Mouse (Mus musculus): ENCODE results near the gene Morc1. TPM values are rescaled to one million over a fixed set of nuclear protein-coding genes. Genes with fewer than 3 reads are reported as not detected.
A peak's percentile ranks its signal among the peaks of the same experiment; 100 is the strongest.

The Morc1 gene
- not detected in 2 replicates for polyA plus RNA-seq (2015; fragmentation: Nextera tagmentation; extraction: Ambion mirVana)

- DNase-seq = no peak
- Histone ChIP-seq H3K4me2 (ENCODE audit: low read depth, low read length) (no peak within 1 kb of the TSS), H3K9me3 (ENCODE audit: low read length) (no peaks in the 10 kb centered on the region), H3K27me3 (ENCODE audit: insufficient read depth, low read length) (no peaks in the 10 kb centered on the region), H3K9ac (replicated peaks) (no peak within 1 kb of the TSS), H3K4me1 (ENCODE audit: insufficient read depth) (no peaks in the 10 kb centered on the region), H3K4me3 (ENCODE audit: low read depth, low read length) (no peak within 1 kb of the TSS), H3K36me3 (replicated peaks; ENCODE audit: insufficient read depth, low read length) (no peaks in the 10 kb centered on the region), H3K27ac (ENCODE audit: low read depth) (no peak within 1 kb of the TSS)
- TF ChIP-seq EP300 (IDR thresholded peaks at IDR 0.05; ENCODE audit: low read depth) (no peak), CTCF (IDR thresholded peaks at IDR 0.05; ENCODE audit: low read depth) (0 out of 2 replicates have a peak, but pooled peaks have one; percentile 13)
- 90% methylated on average over 15 of the region's 15 CpGs for WGBS (ENCODE audit: insufficient replicate concordance)
- no peak for ATAC-seq
Measured at GRCm38 (mm10) chr16:48431027-48431426, at the start of gene Morc1. Gene Morc1, plus strand, starts transcription at chr16:48431237.

GRCm38 (mm10) chr16:48383582-48384257, 47.3 kb upstream of the Morc1 start:
- H3K27ac ChIP-seq (ENCODE audit: low read depth) = no peak overlapping the region
- H3K9me3 ChIP-seq (ENCODE audit: low read length) = no peaks in the 10 kb centered on the region
- no peak for ATAC-seq
- TF ChIP-seq CTCF (IDR thresholded peaks at IDR 0.05; ENCODE audit: low read depth) = no peak
- no peak for TF ChIP-seq EP300 (IDR thresholded peaks at IDR 0.05; ENCODE audit: low read depth)
- WGBS (ENCODE audit: insufficient replicate concordance) = 61% methylated on average over 3 of the region's 3 CpGs
- H3K36me3 ChIP-seq (replicated peaks; ENCODE audit: insufficient read depth, low read length) = no peaks in the 10 kb centered on the region
- H3K4me3 ChIP-seq (ENCODE audit: low read depth, low read length) = no peak overlapping the region
- no peak overlapping the region for H3K4me2 ChIP-seq (ENCODE audit: low read depth, low read length)
- H3K9ac ChIP-seq (replicated peaks) = no peak overlapping the region
- no peaks in the 10 kb centered on the region for H3K27me3 ChIP-seq (ENCODE audit: insufficient read depth, low read length)
- no peaks in the 10 kb centered on the region for H3K4me1 ChIP-seq (ENCODE audit: insufficient read depth)
- DNase-seq = no peak

- Histone ChIP-seq H3K27me3 (ENCODE audit: insufficient read depth, low read length) (no peaks in the 10 kb centered on the region), H3K9ac (replicated peaks) (no peak overlapping the region), H3K4me3 (ENCODE audit: low read depth, low read length) (no peak overlapping the region), H3K9me3 (ENCODE audit: low read length) (no peaks in the 10 kb centered on the region), H3K36me3 (replicated peaks; ENCODE audit: insufficient read depth, low read length) (no peaks in the 10 kb centered on the region), H3K4me2 (ENCODE audit: low read depth, low read length) (no peak overlapping the region), H3K4me1 (ENCODE audit: insufficient read depth) (no peaks in the 10 kb centered on the region), H3K27ac (ENCODE audit: low read depth) (no peak overlapping the region)
- TF ChIP-seq CTCF (IDR thresholded peaks at IDR 0.05; ENCODE audit: low read depth) (no peak), EP300 (IDR thresholded peaks at IDR 0.05; ENCODE audit: low read depth) (no peak)
- WGBS (ENCODE audit: insufficient replicate concordance) = 76% methylated on average over 2 of the region's 2 CpGs
- ATAC-seq = no peak
- no peak for DNase-seq
Measured at GRCm38 (mm10) chr16:48386982-48387381, 44.1 kb upstream of the Morc1 start.

GRCm38 (mm10) chr16:48395278-48395677, 35.8 kb upstream of the Morc1 start:
- no peak for ATAC-seq
- WGBS (ENCODE audit: insufficient replicate concordance) = 80% methylated on average over 2 of the region's 2 CpGs
- no peak for TF ChIP-seq CTCF (IDR thresholded peaks at IDR 0.05; ENCODE audit: low read depth)
- TF ChIP-seq EP300 (IDR thresholded peaks at IDR 0.05; ENCODE audit: low read depth) = no peak

GRCm38 (mm10) chr16:48402963-48403362, 28.1 kb upstream of the Morc1 start:
- H3K4me2 ChIP-seq (ENCODE audit: low read depth, low read length) = no peak overlapping the region
- no peak overlapping the region for H3K27ac ChIP-seq (ENCODE audit: low read depth)
- DNase-seq = no peak
- no peak overlapping the region for H3K9ac ChIP-seq (replicated peaks)
- WGBS (ENCODE audit: insufficient replicate concordance) = 64% methylated on average over 4 of the region's 4 CpGs
- H3K4me3 ChIP-seq (ENCODE audit: low read depth, low read length) = no peak overlapping the region
- H3K36me3 ChIP-seq (replicated peaks; ENCODE audit: insufficient read depth, low read length) = no peaks in the 10 kb centered on the region
- ATAC-seq = no peak
- TF ChIP-seq EP300 (IDR thresholded peaks at IDR 0.05; ENCODE audit: low read depth) (no peak), CTCF (IDR thresholded peaks at IDR 0.05; ENCODE audit: low read depth) (no peak)
- no peaks in the 10 kb centered on the region for H3K4me1 ChIP-seq (ENCODE audit: insufficient read depth)
- no peaks in the 10 kb centered on the region for H3K27me3 ChIP-seq (ENCODE audit: insufficient read depth, low read length)
- no peaks in the 10 kb centered on the region for H3K9me3 ChIP-seq (ENCODE audit: low read length)

More at GRCm38 (mm10) chr16:48395278-48395677, 35.8 kb upstream of the Morc1 start:
- Histone ChIP-seq H3K27me3 (ENCODE audit: insufficient read depth, low read length) (no peaks in the 10 kb centered on the region), H3K27ac (ENCODE audit: low read depth) (no peak overlapping the region), H3K4me2 (ENCODE audit: low read depth, low read length) (no peak overlapping the region), H3K9me3 (ENCODE audit: low read length) (no peaks in the 10 kb centered on the region), H3K4me1 (ENCODE audit: insufficient read depth) (no peaks in the 10 kb centered on the region), H3K4me3 (ENCODE audit: low read depth, low read length) (no peak overlapping the region), H3K9ac (replicated peaks) (no peak overlapping the region), H3K36me3 (replicated peaks; ENCODE audit: insufficient read depth, low read length) (no peaks in the 10 kb centered on the region)
- no peak for DNase-seq

GRCm38 (mm10) chr16:48403423-48403822, 27.6 kb upstream of the Morc1 start:
- Histone ChIP-seq H3K9ac (replicated peaks) (no peak overlapping the region), H3K27me3 (ENCODE audit: insufficient read depth, low read length) (no peaks in the 10 kb centered on the region), H3K36me3 (replicated peaks; ENCODE audit: insufficient read depth, low read length) (no peaks in the 10 kb centered on the region), H3K4me2 (ENCODE audit: low read depth, low read length) (no peak overlapping the region), H3K4me3 (ENCODE audit: low read depth, low read length) (no peak overlapping the region), H3K27ac (ENCODE audit: low read depth) (no peak overlapping the region), H3K9me3 (ENCODE audit: low read length) (no peaks in the 10 kb centered on the region), H3K4me1 (ENCODE audit: insufficient read depth) (no peaks in the 10 kb centered on the region)
- TF ChIP-seq CTCF (IDR thresholded peaks at IDR 0.05; ENCODE audit: low read depth) = no peak
- no peak for TF ChIP-seq EP300 (IDR thresholded peaks at IDR 0.05; ENCODE audit: low read depth)
- no peak for ATAC-seq
- DNase-seq = no peak
- 43% methylated on average over 3 of the region's 3 CpGs for WGBS (ENCODE audit: insufficient replicate concordance)
